Mouse (Mus musculus): ENCODE measurements at regions not wholly inside any gene's neighbourhood (a gene's known extent, or its start where the extent isn't known, plus 50 kb on each side); places are given as distances from the start of the nearest gene placed in this dataset.

DNA sequence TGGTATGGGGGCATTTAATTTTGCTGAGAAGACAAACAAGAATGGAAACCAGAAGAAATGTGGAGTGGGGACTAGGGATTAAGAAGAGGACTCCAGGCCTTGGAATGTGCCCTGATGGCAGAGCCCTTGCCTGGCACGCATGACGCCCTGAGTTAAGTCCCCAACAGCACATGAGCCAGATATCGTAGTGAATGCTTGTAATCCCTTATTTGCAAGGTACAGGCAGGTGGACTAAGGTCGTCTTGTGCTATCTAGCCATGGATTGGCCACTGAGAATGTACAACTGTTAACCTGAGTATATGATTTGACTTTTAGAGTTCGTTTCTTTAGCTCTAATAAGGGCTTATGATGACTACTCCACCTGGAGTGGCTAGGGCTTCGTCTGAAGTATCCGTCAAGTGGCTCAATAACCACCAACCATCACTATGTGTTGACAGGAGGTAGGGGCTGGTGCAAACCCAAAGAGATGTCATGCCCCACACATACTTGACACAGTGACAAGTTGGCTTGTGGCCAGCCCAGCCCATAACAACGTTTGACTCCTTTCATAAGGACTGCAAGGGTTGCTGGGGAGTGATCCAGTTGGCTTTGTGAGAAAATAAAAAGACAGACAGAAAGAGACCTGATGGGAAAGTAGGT is 115.5 kb upstream of the Cadm1 start:
- TF ChIP-seq CTCF (IDR thresholded peaks at IDR 0.05; ENCODE audit: low read depth): no peak
- TF ChIP-seq EP300 (IDR thresholded peaks at IDR 0.05; ENCODE audit: low read depth): no peak
